Mouse (Mus musculus) megakaryocyte, embryonic 14.5 days (primary cell): ENCODE measurements around the gene Mucl3.

Source experiments
- FLI1 ChIP-seq: IDR thresholded peaks from 2 replicates; pipeline ENCODE4 v1.6.1; 2012; ENCODE audit warnings: low read length, inconsistent platforms, mixed read lengths
- GATA1 ChIP-seq: IDR thresholded peaks from 3 replicates; pipeline ENCODE4 v1.6.1; 2012; ENCODE audit warnings: mixed read lengths, low read length, inconsistent platforms, borderline replicate concordance

GRCm38 (mm10) chr17:35591731-35592130, 51.8 kb downstream of the Mucl3 start:
- no peak for TF ChIP-seq GATA1
- TF ChIP-seq FLI1, result no peak
